Mouse (Mus musculus) kidney, adult 2 months (tissue): ENCODE results near the gene Snx29.

Experiments used
- CTCF ChIP-seq: fragments of 200-500 bp; conservative IDR thresholded peaks from 2 replicates; pipeline ENCODE4 v1.5.1; 2011; ENCODE audit warnings: low read depth, mild to moderate bottlenecking, control low read depth, low read length, moderate library complexity, mixed read lengths; ENCODE audit not compliant: insufficient read depth, insufficient read length
- POLR2A ChIP-seq: fragments of 200-500 bp; IDR thresholded peaks from one replicate; pipeline ENCODE4 v1.6.1; 2011; ENCODE audit warnings: low read depth, low read length, control low read depth

DNA sequence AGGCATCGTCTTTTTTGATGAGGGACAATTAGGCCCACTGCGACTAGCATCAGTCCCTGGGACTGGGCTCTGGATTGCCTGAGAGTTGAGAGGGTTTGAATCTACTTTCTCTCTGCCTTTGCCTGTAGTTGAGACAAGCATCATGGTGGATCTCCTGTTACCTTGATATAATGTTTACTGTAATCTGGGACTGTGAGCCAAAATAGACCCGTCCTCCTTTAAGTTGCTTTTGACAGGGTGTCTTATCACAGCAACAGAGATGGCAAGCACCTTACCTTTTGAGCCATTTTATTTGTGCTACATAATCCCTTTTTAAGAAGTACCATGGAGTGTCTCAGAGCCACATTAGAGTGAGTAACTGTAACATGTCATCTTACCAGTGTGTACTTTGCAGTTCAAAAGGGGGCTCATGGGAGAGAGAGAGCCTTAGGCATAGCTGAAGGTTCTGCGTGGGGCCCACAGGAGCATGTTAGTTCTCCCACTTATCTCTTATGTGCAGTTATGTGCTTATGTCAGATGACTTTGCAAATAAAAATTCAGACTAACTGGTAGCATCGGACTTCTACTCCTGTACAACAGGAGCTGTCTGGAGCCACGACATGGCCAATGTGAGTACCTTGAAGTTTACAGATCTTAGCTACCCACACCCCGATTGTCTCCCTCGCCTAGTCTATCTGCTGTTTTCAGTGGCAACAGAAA, 261.4 kb downstream of the Snx29 start:
- TF ChIP-seq CTCF: no peak
- no peak for TF ChIP-seq POLR2A
